Mouse (Mus musculus) right cerebral cortex, adult 18-20 months (tissue): ENCODE results near the gene Rtkn.
"Not testable (repeated sequence)": the region's sequence is repeated elsewhere in the genome, so short reads cannot be mapped to it uniquely, and the experiment has no call there.

ENCODE experiments used
- DNase-seq: peaks from one replicate; pipeline ENCODE4 v3.0.0; 2022; ENCODE audit warnings: mixed read lengths

Rtkn gene

DNA sequence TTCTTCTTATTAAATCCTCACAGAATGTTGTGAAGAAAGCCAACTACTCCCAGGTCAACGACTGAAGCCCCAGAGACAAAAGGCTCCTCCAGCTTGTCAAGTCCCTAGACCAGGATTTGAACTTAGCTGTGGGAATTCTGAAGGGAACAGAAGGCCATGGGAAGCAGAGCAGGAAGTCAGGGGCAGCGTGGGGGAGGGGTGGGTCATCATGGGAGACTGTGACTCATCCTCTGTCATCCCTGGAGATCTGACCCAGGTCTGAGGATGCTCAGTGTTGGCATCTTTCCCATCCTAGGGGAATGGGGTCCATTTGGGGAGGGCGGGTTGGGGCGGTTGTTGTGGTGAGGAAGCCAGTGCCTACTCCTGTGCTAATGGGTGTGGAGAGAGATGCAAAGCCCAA is 6.4 kb downstream of the Rtkn start:
- no peak for DNase-seq

DNA sequence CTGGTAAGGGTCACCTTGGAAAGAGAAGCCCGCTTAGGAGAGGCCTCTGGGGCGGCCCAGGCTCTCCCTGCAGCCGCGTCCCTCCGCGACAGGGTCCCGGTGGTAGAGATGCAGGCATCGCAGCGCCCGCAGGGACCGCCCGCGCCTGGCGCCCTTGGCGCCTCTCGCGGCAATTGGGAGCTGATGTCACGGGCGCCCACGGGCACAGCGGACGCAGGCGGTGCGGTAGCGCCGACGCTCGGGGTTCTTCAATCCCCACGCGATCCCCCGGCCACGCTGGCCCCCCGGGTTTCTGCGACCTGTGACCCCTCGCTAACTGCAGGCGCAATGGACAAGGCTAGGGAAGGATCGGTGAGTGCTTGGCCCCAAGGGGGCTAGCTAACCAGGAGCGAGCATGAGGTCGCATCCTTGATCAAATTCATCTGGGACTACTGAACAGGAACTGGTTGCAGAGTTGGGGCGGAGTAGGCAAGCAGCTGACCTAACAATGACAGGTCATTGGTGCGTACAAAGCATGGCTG is 7.0 kb downstream of the Rtkn start:
- DNase-seq: peak; percentile 80

DNA sequence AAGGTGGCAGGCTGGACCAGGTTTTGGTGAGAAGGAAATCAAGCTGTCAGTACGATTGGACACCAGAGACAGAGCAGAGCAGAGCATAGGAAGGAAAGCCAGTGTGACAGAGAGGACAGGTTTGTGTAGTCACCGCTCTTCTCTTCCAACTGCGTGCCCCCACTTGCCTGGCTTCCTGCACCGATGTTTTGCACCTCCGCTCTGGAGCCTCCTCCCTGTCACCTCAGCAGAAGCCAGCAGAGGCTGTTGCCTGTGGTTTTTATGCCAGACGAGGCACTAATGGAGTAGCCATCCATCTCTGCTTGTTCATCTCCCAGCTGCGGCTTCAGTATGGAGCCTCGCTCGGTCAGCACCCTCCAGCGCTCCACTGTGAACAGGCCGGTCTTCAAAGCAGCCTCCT is 7.6 kb downstream of the Rtkn start:
- peak; percentile 70 for DNase-seq

DNA sequence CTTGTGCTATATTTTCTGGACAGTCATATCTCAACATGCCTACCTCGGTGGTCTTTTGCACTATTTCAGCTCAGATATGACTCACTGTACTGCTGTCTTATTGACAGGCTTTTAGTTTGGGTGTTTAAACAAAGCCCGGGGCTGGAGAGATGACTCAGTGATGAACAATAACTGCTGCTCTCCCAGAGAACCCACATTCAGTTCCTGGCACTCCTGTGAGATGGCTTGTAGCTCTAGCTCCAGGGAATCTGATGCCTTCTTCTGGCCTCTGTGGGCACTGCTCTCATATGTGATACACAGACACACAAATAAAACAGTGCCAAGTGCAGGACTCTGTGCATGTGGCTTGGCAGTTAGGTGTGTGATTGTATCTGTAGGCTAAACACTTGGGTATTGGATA is 9.9 kb downstream of the Rtkn start:
- DNase-seq: no peak

DNA sequence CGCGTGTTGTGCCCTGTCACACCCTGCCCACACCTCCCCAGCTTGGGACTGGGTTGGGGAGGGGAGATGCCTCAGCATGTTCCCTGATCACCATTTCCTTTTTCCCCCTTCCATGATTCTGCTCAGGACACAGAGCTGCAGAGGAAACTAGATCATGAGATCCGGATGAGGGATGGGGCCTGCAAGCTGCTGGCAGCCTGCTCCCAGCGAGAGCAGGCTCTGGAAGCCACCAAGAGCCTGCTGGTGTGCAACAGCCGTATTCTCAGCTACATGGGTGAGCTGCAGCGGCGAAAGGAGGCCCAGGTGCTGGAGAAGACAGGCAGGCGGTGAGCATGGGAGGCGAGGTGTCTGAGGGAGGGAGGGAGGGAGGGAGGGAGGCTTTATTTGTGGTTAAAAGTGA is 10.5 kb downstream of the Rtkn start:
- no peak for DNase-seq

DNA sequence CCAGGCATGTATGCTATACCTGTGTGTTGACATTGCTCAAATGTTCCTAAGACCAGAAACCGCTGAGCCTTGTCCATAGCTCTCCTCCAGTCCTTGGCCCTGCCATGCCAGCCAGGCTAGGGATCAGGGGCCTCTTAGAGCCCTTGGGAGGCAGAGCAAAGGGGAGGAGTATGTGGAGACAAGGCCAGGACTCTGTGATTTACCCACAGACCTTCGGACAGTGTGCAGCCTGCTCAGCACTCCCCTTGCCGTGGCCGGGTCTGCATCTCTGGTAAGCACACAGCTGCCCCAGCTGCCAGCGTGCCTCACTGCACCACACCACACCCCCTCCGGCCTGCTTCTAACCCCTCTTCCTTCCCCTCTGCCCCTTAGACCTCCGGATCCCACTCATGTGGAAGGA is 12.0 kb downstream of the Rtkn start:
- no peak for DNase-seq

DNA sequence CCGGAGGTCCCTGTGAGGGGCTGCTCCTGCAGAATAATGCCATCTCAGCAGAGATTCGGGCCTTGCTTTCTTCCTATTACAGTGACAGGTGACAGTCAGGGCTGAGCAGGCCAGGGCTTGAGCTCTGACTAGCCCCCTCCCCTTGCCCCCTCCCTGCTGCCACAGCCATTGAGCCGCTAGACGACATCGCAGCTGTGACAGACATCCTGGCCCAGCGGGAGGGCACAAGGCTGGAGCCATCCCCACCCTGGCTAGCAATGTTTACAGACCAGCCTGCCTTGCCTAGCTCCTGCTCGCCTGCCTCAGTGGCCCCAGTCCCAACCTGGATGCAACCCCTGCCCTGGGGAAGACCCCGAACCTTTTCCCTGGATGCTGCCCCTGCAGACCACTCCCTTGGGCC is 16.5 kb downstream of the Rtkn start:
- no peak for DNase-seq

DNA sequence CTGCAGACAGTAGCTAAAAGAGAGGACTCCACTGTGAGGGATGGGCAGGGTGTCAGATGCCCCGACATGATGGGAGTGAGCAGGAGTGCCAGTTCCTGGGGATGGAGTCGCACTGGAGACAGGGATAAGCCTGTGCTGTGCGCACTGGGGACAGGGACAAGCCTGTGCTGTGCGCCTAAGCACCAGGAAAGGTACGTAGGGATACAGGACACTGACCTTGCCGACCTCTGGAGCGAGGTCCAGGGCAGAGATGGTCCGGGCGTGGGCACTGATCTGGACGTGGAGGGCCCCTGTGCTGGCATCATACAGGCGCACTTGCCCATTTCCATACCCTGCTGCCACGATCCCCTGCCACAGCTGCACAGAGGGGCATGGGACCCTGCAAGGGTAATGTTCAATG is 17.8 kb downstream of the Rtkn start:
- DNase-seq: no peak

DNA sequence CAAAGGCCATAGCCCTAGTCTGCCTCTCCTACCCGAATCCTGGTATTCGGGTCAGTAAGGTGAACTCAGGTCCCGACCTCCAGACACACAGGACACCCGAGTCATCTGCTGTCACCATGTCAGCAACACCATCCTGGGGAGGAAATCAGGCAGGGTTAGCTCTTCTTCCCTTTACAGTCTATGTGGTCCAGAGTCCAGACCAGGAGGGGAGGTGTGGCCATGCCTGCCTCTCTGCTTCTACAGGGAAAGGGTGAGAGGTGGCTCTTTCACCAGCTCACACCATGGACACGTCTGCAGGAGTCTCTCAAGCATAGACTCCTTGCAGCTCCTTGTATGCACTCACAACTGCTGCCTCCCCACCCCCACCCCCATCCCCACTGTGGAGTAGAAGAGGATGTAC is 18.2 kb downstream of the Rtkn start:
- DNase-seq: no peak

DNA sequence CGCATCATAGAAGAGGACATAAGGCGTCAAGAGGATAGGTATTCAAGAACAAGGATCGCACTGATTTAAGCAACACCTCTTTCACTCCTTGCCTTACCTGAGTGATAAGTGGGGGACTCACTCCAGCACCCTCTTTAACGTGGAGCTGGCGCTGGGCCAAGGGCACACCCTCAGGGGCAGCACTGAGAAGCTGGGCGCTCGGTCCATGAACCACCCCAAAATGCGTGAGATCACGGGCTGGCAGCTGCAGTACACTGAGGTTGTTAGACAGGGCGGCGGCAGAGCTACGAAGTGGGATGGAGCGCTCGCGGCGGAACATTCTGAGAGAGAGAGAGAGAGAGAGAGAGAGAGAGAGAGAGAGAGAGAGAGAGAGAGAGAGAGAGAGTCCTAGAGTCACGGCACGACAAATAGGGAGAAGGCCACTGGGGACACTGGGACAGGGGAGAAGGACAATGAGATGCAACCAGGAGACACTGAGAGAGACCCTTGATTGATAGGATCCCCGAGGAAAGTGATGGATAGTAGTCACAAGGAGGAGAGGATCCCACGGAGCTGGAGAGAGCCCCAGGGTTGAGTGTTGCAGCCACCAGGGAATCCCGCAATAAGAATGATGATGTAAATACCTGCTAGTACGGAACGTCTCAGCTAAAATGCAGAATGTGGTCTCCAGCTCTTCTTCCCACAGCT is 20.4 kb downstream of the Rtkn start:
- DNase-seq: no peak

DNA sequence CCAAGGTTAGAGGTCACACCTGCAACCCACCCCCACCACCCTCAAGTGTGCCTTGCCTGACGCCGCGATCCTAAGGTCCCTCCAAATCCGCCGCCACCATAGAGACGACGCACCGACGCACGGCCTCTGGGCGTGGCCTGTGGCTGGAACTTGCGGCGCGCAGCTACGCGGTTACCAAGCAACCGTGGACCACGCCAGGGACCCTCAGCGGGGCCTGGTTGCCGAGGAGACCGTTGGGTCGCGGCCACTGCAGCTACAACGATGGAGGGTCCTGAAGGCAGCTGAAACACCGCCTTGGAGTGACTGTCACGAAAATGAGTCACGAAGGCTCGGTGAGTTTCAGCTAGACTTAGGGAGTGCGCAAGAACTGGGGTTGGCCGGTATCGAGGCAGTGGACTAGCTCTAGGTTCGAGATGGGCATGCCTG is 21.0 kb downstream of the Rtkn start, which contains the start of the genes Wdr54 and 1700003E16Rik:
Gene Wdr54 (minus strand): TSS at position 139 of the 426 bp plus-strand sequence.
Gene 1700003E16Rik (plus strand): TSS at position 146 of the 426 bp plus-strand sequence.
- peak; percentile 85 for DNase-seq

DNA sequence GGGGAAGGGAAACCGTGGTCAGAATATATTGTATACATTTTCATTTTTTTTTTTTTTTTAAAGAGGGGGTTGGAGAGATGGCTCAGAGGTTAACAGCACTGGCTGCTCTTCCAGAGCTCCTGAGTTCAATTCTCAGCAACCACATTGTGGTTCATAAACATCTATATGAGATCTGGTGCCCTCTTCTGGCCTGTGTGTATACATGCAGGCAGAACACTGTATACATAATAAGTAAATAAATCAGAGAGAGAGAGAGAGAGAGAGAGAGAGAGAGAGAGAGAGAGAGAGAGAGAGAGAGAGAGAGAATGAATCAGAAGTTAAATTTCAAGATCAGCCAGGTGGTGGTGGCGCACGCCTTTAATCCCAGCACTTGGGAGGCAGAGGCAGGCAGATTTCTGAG is 24.2 kb downstream of the Rtkn start:
- DNase-seq: not testable (repeated sequence)

DNA sequence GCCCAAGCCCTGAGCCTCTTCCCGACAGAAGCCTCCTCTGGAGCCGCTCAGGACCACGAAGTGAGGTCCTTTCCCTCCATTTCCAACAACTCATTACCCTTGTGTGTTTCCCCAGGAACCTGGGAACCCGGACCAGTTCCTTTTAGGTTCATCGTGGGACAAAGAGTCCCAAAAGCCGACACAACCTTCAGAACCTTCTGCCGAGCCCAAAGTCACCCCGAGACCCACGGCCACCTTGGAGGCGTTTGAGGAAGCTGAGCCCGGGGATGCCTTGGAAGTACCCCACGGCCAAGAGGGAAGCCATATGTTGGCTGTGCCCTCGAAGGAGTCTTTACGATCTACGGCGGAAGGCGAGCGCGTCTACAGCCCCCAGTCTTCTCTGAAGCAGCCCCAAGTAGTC is 26.2 kb downstream of the Rtkn start:
- DNase-seq: no peak

DNA sequence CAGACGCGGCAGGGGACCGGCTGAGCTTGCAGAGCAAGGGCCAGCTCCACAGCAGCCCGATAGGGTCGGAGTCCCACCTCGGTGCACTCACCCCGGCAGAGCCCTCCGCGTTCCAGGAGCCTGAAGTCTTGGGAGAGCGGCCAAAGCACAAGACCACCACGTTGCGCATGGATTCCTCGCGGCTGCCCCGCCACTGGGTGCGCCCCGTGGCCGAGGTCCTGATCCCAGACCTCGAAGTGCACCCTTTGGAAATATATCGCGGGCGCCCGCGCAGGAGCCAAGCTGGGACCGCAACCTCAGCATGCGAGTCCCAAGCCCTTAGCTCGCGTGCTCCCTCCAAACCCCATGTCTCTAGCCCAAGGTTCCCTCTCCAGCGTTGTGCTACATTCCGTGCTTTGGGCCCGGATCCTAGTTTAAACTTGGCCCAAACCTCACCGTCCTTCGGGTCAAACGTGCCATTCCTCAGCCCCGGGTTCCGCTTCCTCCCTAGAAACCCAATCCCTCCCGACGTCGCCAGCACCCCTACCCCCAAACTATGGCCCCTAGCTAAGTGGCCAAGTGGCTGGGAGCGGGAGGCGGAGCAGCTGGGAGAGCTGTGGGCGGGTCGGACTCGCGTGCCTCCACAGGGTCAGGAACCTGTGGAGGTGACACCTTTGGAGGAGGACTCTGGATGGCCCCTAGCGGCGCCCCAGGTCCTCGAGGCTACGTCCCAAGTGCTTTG is 26.8 kb downstream of the Rtkn start:
- DNase-seq: no peak

DNA sequence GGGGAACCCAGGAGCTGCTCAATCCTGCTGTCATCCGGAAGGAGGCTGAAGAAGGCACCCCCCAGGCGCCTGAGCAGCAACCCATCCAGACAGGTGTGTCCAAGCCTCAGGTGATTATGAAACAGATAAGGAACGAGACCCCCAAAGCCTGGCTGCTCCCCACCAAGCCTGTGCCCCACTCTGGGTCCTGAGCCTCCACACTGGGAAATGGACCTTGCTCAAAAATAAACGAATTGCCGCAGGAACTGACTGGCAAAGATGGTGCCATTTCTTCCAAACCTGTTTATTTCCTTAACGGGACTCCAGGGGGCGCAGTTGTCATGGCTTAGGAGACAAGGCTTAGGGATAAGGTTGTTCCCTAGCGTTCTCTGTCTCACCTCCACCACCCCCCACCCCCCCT is 27.4 kb downstream of the Rtkn start:
- peak; percentile 64 for DNase-seq

DNA sequence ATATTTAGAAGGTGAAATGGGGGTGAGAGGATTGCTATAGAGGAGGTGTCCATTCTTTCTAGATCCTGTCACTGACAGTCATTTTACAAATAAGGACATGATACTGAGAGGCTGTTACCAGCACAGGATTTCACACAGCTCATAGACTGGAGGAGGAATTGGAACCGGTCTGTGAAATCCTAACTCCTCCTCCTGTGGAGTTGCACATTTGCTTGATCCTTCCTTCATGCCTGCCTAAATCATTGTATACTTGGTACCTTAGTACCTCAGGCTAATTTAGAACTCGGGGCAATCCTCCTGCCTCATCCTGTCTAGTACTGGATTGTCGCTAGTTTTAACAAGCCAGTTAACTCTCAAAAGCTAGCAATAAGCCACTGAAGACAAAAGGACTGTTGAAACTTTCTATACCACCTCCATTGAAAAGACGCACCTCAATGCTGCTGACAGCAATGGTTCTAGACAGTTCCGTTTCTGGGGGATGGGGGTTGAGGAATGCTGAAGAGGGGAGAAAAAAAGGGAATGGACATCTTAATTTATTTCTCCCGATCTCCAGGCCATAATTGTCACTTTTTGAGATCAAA is 29.9 kb downstream of the Rtkn start:
- DNase-seq: no peak

DNA sequence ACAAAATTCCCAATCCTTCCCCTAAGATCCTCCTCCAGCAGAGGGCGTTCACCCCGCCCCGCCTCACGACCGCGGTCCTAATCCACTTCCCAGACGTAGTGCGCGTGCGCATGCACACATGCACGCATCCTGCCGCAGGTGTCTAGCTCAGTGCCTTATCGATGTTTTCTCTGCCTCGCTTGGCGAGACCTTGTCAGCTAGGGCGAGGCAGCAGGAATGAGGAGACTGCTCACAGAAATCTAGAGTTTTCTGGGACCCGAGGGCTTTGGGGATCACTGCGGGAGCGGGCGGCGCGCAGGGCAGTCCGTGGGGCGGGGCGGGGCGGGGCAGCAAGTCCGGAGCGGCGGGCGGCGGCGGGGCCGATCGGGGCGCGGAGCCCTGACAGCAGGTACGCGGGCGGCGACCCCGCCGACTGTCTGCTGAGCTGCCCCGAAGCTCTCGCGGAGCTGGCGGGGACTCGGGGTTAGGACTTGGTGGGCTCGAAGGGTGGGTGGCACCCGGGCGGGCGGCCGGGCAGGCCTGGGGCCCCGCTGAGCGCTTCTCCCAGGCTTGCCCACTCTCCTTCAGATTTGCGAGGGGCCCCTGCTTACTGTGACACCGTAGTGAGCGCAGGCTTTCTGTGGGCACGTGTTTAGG is 30.5 kb downstream of the Rtkn start, which contains the start of gene Dctn1:
Gene Dctn1 (plus strand): TSS at position 314 of the 636 bp plus-strand sequence.
- DNase-seq: peak; percentile 94

DNA sequence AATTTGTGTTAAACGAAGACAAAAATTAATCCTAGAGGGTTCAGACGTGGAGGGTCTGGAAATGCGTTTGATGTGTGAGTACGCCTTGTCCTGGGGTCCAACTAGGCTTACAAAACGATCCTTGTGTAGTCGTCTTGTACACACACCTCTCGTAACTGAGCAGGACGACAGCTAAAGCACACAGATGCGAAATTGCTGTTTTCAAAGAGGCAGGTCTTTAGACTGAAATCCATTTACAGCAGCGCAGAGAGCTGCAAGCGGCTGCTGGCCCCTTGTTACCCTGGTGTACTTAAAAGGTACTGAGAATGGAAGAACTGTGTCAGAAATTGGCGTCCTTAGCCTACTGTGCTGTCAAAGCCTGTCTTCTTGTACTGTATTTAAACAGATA is 31.0 kb downstream of the Rtkn start:
- no peak for DNase-seq

DNA sequence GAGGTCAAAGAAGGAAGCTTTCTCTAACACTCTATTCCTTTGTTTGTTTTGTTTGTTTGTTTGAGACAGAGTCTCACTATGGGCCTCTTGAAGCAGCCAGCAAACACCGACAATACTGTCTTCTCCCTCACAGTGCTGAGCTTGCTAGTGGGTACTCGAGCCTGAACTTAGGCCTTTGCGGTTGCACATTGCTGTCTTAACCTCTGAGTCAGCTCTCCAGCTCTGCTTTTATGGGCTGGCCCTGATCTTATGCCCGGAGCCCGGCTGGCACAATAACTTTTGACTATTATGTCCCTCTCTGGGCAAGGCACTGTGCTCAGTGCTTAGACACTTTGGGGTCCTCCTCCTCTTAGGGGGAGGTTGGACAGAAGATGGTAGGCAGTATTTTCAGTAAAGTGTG is 34.6 kb downstream of the Rtkn start:
- no peak for DNase-seq

DNA sequence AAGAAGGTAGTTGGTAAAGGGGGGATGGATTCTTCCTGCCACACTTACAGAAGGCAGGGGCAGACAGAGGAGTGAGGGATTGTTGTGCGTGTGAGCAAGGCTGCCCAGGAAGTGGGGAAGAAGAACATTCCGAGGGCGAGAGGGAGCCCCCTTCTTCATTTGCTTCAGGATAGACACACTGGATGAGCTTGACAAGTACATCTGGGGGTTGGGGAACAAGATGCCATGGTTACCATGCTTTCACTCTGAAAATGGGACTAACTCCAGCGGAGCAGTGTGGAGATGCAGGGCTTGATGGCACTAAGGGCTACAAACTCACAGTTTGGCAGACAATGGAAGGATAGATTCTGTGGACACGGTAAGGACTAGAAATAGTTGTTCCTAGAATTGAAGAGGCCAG is 35.8 kb downstream of the Rtkn start:
- DNase-seq: no peak

DNA sequence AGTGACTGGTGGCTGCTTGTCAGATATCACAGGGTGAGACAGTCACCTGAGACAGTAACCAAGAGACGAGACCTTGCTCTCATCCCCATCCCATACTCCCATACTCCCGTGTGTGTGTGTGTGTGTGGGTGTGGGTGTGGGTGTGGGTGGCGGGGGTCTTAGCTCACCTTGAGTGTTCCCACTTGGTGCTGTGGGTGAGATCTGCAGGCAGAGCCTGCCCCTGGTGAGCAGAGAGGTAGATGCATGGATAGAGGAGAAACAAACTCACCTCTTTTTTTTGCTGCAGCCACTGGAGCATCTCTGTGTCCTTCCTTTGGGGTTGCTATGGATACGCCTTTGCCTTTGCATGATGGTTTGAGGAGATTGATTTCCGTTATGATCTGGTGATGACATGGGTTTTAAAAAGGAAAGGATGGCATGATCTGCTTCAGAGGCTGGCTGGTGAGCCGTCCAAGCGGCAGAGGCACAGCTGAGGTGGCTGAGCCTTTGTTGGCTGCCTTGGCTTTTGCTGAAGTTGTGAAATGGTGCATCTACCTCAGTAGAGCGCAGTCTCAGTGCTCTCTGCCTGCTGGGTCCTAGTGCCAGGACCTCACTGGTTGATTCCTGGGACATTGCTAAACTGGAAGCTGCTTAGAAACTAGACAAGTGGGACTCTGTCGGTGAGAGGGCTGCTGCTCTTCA is 37.1 kb downstream of the Rtkn start:
- peak; percentile 84 for DNase-seq

DNA sequence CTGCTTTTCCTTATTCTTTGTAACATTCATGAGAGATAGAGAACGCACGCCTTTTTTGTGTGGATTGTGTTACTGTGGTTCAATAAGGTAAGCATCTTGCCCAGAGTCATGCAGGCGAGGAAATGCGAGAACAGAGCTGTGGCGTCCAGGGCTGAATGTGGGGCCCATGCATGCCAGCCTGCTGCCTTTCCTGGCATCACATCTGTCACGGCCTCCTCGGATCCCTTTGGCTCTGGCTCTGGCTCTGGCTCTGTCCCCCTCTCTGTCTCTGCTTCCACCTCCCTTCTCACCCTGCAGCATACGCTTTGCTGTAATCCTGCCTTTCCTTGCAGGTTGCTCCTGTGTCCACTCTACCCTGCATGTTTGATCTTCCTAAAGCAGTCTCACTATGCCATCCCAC is 40.7 kb downstream of the Rtkn start:
- no peak for DNase-seq
